Mouse (Mus musculus): ENCODE measurements around the gene Tfpt.
A peak's percentile ranks its signal among the peaks of the same experiment; 100 is the strongest.

Gene Tfpt

DNA sequence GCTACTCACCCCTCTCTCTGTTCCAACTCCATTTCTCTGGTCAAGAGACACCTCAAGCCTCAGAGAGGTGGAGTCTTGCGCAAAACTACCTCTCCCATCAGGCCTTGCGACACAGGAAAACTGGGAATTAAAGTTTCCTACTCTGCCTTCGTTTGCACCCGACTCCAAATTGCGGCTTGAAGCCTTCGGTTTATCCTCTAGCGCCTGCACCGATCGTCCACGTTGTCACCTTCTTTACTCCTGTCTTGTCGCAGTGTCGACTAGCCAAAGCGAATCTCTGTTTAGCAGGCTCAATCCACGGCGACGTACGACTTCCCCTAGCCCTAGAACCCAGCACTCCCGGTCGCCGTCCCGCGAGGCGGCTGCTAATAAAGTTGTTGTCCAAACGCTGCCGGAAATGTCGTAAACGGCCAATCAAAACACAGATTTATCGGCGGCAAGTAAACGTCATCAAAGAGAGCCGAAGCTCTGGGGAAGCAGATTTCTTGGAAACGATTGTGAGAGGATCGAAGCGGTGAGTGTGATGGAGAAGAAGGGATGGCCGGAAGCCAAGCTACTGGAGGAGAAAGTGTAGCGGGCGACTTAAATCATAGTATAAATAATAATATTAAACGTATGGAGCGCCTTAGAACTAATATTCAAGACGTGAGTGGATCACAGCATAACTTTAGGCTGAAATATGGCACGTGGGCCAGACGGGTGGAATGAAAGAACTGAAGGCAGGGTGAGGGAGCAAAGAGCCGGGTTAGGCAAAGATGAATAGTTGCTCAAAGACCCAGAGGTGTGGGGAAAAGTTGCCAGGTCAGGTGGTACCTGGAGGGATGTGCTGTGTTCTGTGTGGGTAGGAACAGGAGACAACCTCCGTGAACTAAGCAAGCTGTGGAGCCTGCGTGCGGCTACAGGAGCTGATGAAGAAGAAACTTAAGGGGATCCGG lies at the start of gene Tfpt, which contains the start of gene Prpf31:
TSS of gene Tfpt (minus strand) at position 387 of the 935 bp plus-strand sequence.
TSS of gene Prpf31 (plus strand) at position 443 of the 935 bp plus-strand sequence.
- peak; percentile 95 for DNase-seq

DNA sequence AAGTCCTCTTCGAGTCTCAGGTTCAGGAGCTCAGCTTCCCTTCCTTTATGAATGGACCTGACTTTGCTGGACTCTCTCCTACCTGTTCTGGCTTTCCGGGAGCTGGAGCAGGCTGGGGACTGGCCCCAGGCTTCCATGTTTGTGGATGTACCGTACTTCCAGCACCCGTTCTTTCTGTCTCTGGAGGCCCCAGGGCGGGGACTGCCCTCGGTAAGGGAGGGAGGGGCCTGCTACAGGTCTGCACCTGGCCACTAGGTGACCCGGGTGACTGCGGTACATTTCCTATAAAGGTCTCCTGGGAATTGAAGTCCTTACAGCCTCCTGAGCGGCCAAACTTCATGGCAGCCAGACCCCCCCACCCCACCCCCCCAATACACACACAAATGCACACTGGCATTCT lies 47.6 kb upstream of the Tfpt start, which contains the start of gene Tmc4:
TSS of gene Tmc4 (minus strand) at position 212 of the 400 bp plus-strand sequence.
- DNase-seq = peak; percentile 62

DNA sequence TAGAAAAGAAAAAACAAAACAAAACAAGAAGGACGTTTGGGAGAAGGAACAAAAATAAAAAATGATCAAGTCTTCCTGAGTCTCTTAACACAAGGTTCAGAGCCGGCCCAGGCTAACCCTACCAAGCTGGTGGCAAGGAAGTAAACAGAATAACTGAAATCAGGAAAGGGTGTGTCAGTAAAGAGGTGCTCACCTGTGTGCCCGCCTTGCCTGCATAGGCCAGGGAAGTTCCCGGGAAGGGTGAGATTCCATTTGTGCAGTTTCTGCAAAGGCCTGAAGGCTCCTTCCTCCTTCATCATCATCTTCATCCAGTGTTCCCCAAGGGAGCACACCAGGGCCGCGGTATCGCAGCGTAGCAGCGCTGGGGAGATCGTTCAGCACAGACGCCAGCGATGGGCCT lies 46.6 kb upstream of the Tfpt start:
- no peak for DNase-seq

DNA sequence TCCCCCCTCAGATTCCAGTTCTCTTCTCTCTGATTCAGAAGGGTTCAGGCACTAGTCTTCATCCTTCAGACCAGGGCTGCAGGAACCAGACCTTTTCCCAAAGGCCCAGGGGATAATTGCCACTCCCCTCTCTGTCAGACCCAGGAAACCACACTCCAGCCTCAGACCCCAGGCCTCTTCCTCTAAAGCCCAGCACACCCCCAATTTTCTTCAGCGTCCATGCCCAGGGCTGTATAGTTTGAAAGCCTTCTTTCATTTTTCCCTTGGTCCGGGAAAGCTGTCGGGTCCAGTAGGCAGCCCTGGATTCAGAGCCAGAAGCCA lies 45.5 kb upstream of the Tfpt start:
- no peak for DNase-seq

DNA sequence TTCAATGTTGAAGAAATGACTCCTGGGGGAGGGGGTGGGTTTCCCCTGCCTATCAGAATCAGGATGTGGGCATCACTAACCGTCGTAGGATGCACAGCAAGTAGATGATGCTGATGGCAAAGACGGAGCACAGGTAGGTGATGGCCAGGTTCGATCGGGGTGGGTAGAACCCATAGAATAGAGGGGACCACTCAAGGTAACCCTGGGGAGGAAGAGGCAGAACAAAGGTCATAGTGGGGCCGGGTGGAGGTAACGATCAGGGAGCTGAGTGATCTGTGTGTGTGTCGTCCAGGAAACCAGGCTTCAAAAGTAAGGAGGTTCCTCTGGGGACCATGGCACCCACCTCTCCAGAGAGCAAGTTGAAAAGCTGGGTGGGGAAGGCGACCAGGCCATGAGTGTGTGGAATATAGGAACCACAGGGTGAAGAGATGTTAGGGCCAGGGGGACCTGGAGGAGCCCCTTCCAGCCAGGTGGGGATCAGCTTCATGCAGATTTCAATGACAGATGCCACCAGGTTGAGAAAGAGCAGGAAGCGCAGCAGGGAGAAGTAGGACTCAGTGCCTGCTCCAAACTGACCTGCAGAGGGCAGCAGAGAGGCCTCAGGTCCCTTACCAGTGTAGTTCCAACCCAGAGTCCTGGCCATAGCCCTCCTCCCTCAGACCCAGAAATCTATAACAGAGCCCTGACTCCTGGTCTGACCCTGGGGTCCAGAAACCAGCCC lies 44.9 kb upstream of the Tfpt start:
- peak; percentile 91 for DNase-seq

DNA sequence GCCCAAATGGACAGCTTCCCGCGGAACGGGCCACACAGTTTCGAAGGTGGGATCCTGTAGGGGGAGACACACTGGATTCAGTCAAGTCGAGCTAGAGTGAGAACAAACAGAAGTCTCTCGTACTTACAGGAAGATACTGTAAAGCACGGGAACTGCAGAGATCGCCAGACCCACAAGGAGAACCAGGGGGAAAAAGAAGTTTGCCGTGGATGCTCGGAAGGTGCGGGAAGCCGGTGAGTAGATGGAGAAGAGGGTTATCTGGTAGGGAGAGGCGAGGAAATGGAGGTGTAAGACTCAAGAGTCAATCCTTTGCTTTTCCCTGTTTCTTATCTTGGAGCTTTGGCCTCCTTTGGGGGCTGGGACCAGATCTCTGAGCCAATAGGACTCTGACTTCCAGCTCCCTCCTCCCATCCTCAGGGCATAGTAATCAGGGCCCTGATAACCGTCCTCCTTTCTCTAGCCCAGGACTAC lies 37.2 kb upstream of the Tfpt start:
- peak; percentile 47 for DNase-seq

DNA sequence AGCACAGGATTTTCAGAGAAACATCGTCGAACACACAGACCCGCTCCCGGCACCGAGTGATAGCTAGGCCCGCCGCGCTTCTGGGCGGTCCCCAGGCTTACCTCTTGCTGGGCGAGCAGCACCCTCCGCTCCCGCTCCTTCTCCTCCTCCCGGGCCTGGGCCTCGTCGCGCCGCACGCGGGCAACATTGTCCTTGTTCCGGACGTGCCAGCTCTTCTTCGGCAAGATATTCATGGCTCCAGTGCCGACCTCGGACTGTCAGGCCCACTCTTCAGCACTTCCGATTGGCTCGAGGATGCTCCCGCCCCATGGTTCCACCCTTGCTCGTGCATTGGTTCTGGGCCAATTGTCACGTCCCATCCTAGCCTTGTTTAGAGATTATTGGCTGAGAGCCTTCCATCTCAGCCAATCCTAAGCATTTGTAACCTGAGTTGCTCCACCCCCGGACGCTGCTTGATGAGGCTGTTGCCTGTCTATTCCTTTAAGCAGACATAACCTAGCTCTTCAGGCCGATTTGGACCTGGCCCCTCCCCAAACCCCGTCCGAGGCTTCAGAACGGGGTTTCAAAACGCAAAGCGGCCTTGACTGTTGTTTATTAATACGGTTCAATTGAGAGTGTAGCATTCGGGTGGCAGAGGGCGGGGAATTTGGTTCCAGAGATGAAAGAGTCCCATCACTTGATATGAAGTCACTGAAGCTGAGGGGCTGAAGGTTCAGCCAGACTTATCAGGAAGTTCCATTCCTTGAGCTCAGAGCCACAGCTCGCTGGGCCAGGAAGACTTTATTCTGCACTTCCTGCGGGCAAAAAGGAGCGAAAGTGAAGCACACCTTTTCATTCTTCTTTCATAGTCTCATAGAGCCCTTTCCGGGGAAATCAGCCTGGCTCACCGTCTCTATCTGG lies 35.7 kb upstream of the Tfpt start, which contains the start of gene Leng1:
TSS of gene Leng1 (minus strand) at position 626 of the 900 bp plus-strand sequence.
- peak; percentile 99 for DNase-seq

DNA sequence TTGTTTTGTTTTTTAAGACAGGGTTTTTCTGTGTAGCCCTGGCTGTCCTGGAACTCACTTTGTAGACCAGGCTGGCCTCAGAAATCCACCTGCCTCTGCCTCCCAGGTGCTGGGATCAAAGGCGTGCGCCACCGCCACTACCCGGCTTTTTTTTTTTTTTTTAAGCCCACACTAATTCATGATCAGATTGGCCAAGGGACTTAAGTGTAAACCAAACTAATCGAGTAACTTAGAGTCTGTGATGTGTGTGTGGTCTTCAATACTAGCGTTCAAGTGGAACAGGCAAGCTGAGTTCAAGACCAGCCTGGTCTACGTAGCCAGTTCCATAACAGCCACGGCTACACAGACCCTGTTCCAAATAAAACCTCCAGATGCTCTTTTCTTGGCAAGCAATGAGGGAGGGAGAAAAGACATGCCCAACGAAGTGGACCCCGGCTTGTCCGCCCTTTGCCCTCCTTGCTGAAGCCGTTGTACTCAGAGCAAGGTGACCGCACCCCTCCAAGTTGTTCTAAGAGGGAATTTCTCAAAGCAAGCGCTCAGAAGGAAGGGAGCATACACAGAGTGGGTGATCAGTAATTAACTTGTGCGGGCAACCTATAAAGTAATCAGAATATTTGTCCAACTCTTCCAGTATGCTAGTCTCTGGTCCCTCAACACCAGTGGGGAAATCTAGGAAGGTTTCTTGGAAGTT lies 34.9 kb upstream of the Tfpt start:
- peak; percentile 34 for DNase-seq

DNA sequence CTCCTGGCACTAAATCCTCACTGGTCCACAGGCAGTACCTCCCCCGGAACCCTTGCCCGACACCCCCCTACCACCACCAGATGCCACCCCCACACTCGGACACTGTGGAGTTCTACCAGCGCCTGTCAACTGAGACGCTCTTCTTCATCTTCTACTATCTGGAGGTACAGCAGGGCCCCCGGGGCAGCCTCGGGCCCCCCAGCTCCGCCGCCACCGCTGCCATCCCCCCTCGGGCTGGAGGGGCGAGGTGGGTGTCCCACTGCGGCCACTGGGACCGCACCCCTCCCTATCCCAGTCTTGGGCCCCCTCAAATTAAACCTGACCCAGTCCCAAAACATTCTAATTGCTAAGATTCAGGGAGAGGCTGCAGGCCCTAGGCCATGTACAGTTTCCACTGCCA lies 28.8 kb upstream of the Tfpt start:
- DNase-seq = no peak

DNA sequence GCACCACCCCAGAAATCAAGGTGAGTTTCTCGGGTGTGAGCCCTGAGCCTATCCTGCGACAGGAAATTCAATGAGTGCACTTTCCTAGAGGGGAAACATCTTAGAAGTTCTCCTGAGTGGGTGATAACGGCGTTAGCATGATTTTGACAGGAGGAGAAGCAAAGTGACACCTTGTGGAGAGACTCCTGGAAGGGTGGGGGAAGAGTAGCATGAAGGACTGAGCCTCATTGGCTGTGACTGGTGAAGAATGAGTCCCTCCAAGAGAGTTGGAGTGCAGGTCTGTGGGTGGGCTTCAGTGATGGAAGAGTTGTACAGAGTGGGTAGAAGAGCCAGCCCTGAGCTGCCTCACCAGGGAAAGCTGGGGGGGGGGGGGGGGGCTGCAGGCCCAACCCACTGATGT lies 27.2 kb upstream of the Tfpt start:
- DNase-seq = no peak

DNA sequence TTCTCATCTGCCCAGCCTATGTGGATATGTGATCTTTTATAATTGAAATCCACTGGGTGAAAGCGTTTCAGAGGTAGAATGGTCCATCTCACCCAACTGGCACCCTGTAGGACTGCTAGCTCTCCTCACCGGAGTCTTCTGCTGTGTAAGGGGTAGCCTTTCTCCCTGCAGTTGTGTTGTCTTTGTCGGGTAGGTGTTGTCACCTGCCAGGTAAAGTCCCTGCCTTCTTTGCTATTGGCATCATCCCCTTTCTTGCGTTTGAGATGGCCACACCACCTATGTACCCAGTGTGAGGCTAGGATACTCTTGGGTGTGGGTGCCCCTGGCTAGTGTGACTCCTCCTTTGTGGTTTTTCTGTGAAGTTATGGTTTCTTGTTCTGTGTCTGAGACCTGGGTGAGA lies 16.9 kb upstream of the Tfpt start:
- no peak for DNase-seq

DNA sequence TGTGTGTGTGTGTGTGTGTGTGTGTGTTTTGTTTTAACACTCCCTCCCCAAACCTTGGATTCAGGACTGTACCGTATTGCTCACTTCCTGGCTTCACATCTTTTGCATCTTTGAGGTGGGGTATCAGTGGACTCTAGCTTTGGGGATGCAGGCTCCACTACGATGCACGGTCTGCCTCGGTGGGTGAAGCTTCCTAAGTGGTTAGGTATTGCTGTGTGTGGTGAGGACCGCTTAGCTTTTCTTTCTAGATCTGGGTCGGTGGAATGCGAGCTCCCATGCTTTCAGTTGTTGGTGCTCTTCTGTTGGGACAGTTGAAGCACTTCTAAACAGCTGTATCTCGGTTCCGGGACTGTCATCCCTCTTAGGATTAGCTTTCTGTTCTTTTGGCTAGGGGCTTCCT lies 16.5 kb upstream of the Tfpt start:
- no peak for DNase-seq

DNA sequence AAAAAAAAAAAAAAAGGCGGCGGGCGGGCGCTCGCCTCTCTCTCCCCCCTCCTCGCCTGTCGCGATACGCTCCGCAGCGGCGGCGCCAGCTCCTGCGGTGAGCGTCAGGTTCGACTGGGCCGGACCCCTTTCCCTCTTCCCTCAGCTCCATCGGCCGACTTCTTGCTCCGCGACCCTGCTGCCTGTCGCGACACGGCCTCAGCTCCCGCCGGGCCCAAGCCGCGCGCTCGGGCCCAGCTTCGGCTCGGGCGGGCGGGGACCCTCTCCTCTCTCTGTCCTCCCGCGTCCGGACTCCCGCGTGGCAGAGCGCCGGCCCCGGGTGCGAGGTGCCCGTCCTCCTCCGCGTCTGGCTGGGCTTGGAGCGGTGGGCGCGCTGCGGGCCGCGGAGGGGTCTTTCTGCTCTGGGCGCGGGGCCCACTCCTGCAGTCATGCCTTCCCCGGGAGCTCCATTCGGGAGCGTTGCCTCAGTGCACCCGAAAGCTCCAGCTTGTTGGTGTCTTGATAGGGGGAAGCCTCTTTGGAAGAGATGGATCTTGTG lies 15.8 kb upstream of the Tfpt start:
- no peak for DNase-seq

DNA sequence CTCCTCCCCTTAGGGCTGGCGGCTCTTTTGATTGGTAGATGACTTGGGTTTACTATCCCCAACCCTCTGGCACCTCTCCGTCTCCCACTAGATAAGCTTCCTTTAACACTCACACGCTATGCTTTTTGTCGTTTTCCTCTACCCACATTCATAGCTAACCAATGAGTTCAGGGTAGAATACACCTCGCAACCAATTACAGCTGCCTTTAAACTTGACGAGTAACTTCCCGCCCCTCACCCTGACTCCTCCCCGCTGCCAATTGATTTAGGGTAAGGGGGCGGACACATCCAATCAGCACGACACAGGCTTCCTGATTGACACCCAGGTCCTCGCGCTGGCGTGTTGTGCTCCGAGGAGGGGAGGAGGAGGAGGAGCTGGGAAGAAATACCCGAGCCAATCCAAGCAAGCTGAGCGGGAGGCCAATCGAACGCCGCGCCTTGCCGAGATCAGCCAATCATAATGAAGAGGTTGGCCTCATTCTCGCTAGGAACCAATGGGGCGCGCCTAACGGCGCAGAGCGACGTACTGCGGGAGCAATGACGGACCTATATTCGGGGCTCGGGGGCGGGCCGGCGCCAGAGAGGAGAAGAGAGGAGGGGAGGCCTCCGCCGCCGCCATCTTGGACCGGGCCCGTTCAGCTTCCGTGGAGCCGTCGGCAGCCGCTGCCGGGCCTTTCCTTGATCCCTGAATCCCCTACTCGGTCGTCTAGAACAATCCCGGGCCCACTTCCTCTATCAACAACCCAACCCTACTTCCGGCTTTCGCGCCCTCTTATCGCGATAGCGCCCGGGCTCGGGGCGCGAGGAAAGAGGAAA lies 15.2 kb upstream of the Tfpt start, which contains the start of gene Cnot3:
TSS of gene Cnot3 (plus strand) at position 597 of the 816 bp plus-strand sequence.
- peak; percentile 99 for DNase-seq

DNA sequence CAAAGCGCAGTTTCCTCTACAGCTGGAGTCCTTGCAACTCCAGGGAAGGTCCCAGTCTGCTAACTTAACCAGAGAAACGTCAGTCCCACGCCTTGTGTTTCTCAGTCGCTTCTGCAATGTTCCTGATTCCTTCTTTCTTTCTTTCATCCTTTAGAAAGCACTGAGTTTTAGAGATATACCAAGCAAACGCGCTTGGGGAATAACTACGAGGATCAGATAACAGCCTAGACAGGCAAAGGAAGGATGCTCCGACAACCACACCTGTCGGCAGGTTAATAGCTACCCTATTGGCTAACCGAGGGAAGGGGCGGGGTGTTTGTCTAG lies 14.6 kb upstream of the Tfpt start:
- DNase-seq = no peak

DNA sequence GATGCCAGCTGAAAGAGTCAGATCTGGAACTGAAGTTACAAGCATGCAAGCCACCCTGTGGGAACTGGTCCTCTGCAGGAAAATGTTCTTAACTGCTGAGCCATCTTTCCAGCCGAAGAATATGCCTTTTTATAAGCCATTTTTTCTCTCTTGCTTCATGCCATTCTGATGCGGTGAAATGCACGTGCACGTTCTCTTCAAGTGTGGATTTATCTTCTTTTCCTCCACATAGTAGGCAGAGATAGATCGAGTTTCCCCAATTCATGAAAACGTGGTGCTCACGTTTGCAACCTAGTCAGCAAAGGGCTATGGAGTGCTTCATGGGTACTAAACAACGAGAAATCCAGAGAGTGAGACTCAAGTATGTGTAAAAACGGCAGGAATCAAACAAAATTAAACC lies 14.1 kb upstream of the Tfpt start:
- no peak for DNase-seq

DNA sequence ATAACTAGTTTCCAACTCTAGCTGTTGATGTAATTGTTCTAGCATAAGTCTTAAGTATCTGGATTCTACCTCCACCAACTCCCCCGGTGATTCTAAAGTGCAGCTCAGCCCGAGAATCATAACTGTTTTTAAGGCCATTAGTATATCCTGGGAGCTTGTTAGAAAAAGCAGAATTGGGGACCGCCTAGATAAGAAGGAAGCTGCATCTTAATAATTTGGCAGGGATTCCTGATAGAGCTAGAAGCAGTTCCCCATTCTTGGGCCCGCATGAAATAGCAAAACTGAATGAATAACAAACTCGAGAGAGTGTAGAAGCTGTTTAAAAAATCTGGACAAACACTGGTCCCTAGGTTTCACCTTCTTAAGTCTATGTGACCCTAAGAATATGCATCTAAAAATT lies 13.7 kb upstream of the Tfpt start:
- DNase-seq = no peak

DNA sequence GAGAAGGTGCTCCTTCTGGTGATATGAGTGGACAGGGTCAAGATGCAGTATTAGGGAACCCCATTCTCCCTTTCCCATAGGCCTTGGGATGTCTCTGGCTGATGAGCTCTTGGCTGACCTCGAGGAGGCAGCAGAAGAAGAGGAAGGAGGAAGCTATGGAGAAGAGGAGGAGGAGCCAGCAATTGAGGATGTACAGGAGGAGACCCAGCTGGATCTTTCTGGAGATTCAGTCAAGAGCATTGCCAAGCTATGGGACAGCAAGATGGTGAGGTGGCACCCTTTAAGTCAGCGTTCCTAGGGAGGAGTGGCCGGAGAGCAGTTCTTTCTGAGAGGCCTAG lies 718 bp upstream of the Tfpt start:
- DNase-seq = no peak

DNA sequence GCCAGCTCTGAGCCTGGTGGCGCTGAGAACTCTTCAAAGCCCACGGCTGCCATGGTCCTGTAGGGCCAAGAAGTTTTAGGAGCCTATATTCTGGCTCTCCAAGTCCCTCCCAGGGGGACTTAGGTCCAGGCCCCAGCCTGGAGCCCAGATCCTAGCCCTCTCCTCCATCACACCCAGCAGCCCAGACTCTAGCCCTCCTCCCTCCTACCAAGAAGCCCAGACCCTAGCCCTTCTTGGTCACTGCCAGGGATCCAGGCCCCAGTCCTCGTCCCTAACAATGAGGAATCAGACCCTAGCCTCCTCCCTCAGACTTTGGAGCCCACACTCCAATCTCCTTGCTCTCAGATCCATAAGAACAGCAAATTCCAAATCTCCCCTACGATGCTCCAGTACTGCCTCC lies 699 bp downstream of the Tfpt start:
- no peak for DNase-seq

DNA sequence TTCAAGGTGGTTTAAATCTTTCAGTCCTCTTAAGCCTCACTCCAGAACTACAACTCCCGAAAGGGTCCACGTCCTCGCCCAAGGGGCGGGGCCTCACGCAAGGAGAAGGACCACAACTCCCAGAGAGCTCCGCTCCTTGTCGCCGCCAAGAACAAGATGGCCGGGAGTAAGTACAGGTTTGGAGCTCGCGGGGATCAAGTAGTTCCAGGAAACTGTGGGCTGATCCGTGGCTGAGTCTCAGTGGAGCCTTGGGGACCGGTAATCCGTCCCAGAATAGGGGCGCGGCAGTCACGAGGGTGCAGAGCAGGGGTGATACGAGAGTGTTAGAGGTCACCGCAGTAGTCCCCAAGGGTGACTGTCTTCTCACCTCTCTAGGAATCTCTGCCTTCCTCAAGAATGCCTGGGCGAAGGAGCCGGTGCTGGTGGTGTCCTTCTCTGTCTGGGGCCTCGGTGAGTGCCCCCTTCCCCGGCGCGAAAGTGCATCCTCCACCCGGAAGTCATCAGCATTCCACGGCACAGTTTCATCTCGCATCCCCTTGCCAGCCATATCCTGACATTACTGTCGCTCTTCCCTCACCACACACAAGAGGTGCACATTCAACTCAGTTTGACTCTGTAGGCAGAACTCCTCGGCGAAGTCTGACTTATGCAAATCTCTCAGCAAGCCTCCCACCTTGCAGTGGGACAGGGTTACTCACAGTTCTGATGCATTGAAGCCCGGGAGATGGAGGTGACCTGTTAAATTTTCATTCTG lies 12.3 kb downstream of the Tfpt start, which contains the start of gene Ndufa3:
TSS of gene Ndufa3 (plus strand) at position 132 of the 754 bp plus-strand sequence.
- DNase-seq = peak; percentile 94
